Mouse (Mus musculus) neural tube, embryonic 13.5 days (tissue): ENCODE measurements around the gene Barx1. TPM values are rescaled to one million over a fixed set of nuclear protein-coding genes. Genes with fewer than 3 reads are reported as not detected.

Experiments used
- ATAC-seq: fragments of 200-750 bp; cut with Nextera tagmentation; 2 replicates; pipeline ENCODE4 v1.8.0; 2017; ENCODE audit warnings: low read depth, mild to moderate bottlenecking, moderate TSS enrichment, moderate library complexity
- H3K27ac ChIP-seq: fragments of 300-500 bp; sonication (generic); replicated peaks from 2 replicates; pipeline ENCODE4 v1.5.1; 2015; ENCODE audit warnings: moderate library complexity, mild to moderate bottlenecking, inconsistent platforms
- H3K27me3 ChIP-seq: fragments of 300-500 bp; sonication (generic); 2 replicates; pipeline ENCODE4 v1.6.1; 2015; ENCODE audit warnings: mild to moderate bottlenecking, inconsistent platforms
- H3K36me3 ChIP-seq: fragments of 300-500 bp; sonication (generic); 2 replicates; pipeline ENCODE4 v1.6.1; 2015; ENCODE audit warnings: mild to moderate bottlenecking, inconsistent platforms
- H3K4me1 ChIP-seq: fragments of 300-500 bp; sonication (generic); replicated peaks from 2 replicates; pipeline ENCODE4 v1.6.1; 2015; ENCODE audit warnings: inconsistent platforms
- H3K4me2 ChIP-seq: fragments of 300-500 bp; sonication (generic); 2 replicates; pipeline ENCODE4 v1.6.1; 2015; ENCODE audit warnings: inconsistent platforms, mild to moderate bottlenecking, moderate library complexity
- H3K4me3 ChIP-seq: fragments of 300-500 bp; sonication (generic); 2 replicates; pipeline ENCODE4 v1.5.1; 2015; ENCODE audit warnings: mild to moderate bottlenecking, inconsistent platforms
- H3K9ac ChIP-seq: fragments of 300-500 bp; sonication (generic); 2 replicates; pipeline ENCODE4 v1.6.1; 2015; ENCODE audit warnings: moderate library complexity, mild to moderate bottlenecking, inconsistent platforms
- H3K9me3 ChIP-seq: fragments of 300-500 bp; sonication (generic); 2 replicates; pipeline ENCODE4 v1.6.1; 2016; ENCODE audit warnings: inconsistent platforms
- WGBS: fragments of 180-500 bp; shearing (Covaris S2); methylation state at CpG from one replicate; pipeline ENCODE4 v1.1.7; 2015; 5-methylcytosine and 5-hydroxymethylcytosine counted together
- polyA plus RNA-seq: library from polyadenylated mRNA; unstranded; fragments of >200 nt; fragmentation: Nextera tagmentation; extraction: Ambion mirVana; gene quantifications from 2 replicates; pipeline ENCODE4 v1.2.1, GENCODE M21; 2015

The Barx1 gene
- polyA plus RNA-seq, result 0.18 TPM in 1 of 2 replicates, not detected in the other

DNA sequence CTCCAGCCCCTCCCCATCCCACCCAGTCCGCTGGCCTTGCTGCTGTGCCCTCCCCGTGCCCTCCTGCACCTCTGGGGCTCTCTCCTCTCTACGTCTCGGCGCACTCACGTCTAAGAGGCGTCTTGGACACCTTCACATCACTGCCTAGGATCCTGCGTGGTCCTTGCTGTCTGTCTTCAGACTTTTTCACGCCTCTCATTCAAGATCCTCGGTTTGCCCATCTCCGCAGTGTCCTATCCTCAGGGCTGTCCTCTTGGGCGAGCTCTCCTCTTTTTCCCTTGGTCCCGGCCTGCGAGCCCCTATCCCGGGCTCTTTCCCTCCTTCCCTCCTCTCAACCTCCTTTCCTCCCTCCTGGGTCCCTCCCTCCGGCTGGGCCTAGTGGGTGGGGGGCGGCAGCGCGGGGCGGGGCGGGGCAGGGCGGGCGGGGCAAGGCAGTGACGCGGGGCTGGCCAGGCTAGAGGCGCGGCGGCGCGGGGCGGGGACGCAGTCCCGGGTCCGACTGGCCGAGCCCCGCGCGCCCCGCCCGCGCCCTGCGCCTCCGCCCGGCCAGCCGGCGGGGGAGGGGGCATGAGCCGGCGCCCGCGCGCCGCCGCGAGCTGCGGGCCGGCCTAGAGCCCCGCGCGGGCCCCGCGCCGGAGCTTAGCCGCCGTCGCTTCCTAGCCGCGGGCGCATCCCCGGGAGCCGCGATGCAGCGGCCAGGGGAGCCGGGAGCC is at the start of gene Barx1:
Barx1 (plus strand) TSS at position 568 of the 713 bp plus-strand sequence.
- H3K4me3 ChIP-seq, result peak within 1 kb of the TSS; percentile 35
- H3K36me3 ChIP-seq, result no peaks in the 10 kb centered on the region
- no peak for ATAC-seq
- H3K4me2 ChIP-seq, result peak within 1 kb of the TSS; percentile 55
- H3K9ac ChIP-seq, result peak within 1 kb of the TSS; percentile 56
- peaks cover 100% of the 10 kb centered on the region for H3K27me3 ChIP-seq
- WGBS, result 1% methylated on average over 53 of the region's 73 CpGs
- peaks cover 27% of the 10 kb centered on the region for H3K4me1 ChIP-seq
- H3K27ac ChIP-seq, result no peak within 1 kb of the TSS
- no peaks in the 10 kb centered on the region for H3K9me3 ChIP-seq

DNA sequence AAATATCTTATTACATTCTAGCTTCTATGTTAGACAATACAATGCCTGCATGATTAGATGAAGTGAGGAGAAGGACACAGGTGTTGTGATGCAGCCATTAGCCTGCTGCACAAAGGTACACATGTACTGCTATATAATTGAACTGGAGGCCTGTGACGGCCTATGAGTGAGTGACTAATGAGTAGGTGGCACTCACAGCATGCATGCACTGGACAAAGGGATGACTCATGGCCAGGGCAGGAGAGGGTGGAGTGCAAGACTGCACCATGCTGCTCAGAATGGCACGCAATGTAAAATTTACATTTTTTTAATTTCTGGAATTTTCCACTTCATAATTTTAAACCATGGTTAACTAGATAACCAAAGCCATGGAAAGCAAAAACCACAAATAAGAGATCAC is 48.3 kb upstream of the Barx1 start:
- H3K4me3 ChIP-seq, result no peak overlapping the region
- peaks cover 11% of the 10 kb centered on the region; the same call in 1 of the 2 replicates for H3K9me3 ChIP-seq
- H3K27me3 ChIP-seq, result no peaks in the 10 kb centered on the region
- H3K36me3 ChIP-seq, result peaks cover 5% of the 10 kb centered on the region; the same call in 1 of the 2 replicates
- no peak overlapping the region for H3K9ac ChIP-seq
- H3K27ac ChIP-seq, result no peak overlapping the region
- peaks cover 3% of the 10 kb centered on the region for H3K4me1 ChIP-seq
- WGBS, result 84% methylated on average over 2 of the region's 2 CpGs
- no peak for ATAC-seq
- no peak overlapping the region for H3K4me2 ChIP-seq

DNA sequence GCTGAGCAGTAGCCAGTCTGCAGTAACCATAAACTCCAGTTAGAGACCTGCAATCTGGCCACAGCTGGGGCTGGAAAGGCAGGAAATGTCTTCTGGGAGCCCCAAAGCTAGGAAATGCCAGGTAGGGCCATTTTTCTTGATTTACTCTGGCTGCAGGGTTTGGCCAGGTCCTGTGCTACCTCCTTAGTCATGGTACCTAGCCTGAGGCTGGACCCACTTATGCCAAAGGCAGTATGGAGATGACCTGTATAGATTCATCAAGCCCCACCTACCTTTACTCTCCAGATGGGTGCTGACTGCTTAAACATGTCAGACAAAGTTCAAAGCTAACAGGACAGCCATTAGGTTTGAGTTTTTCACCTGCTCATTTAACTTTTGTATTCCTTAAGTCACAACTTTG is 45.0 kb upstream of the Barx1 start:
- Histone ChIP-seq H3K4me2 (no peak overlapping the region), H3K27me3 (no peaks in the 10 kb centered on the region), H3K9ac (no peak overlapping the region; the same call in 1 of the 2 replicates), H3K4me1 (no peaks in the 10 kb centered on the region; the same call in 1 of the 2 replicates), H3K36me3 (peaks cover 5% of the 10 kb centered on the region; the same call in 1 of the 2 replicates), H3K27ac (no peak overlapping the region), H3K4me3 (no peak overlapping the region), H3K9me3 (peaks cover 11% of the 10 kb centered on the region; the same call in 1 of the 2 replicates)
- no peak for ATAC-seq

DNA sequence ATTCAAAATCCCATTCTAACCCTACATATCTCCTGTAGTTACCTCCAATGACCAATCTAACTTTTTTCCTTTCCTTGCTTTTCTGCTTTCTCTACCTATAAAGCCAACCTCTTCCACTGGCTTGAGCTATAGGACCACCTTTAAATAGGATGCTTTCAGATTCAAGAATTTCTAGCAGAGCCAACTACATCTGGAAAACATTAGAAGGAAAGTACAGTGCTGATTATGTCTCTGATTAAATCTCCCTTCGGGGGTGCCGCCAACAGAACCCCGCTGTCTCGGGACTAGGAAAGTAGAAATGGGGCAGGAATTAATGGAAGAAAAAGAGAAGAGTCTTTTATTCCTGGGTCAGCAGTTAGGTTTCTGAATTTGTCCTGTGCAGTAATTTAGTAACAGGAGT is 43.9 kb upstream of the Barx1 start:
- Histone ChIP-seq H3K4me1 (peaks cover under 1% of the 10 kb centered on the region; the same call in 1 of the 2 replicates), H3K36me3 (peaks cover 5% of the 10 kb centered on the region; the same call in 1 of the 2 replicates), H3K9me3 (peaks cover 11% of the 10 kb centered on the region; the same call in 1 of the 2 replicates), H3K27ac (no peak overlapping the region), H3K9ac (no peak overlapping the region), H3K4me2 (no peak overlapping the region), H3K4me3 (no peak overlapping the region), H3K27me3 (no peaks in the 10 kb centered on the region)
- WGBS, result 84% methylated on average over 4 of the region's 4 CpGs
- no peak for ATAC-seq

DNA sequence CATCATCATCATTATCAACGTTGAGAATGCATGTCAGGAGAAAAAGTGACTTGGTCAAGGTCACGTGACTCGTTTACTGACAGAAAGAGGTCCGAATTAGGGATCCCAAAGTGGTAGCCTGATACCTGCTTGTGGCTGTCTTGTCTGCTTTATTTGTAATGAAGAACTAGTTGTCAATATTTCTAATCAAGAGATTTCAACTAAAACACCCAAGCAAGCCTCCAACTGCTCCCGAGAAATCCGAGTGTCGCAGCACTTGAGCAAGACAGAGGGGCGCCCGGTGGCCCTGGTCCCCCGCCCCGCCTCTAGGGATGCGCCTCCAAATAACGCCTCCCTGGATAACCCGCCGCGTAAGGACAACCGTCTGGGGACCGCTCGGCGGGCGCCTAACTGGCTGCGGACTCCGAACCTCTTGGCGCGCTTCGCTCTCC is 37.8 kb upstream of the Barx1 start:
- no peaks in the 10 kb centered on the region for H3K27me3 ChIP-seq
- H3K4me2 ChIP-seq, result peak overlapping the region; percentile 73
- H3K36me3 ChIP-seq, result no peaks in the 10 kb centered on the region
- peak overlapping the region; percentile 93 for H3K9ac ChIP-seq
- no peaks in the 10 kb centered on the region for H3K9me3 ChIP-seq
- peaks cover 11% of the 10 kb centered on the region for H3K4me1 ChIP-seq
- ATAC-seq, result no peak; the same call in 1 of the 2 replicates
- 2% methylated on average over 26 of the region's 26 CpGs for WGBS
- peak overlapping the region; percentile 94 for H3K27ac ChIP-seq
- H3K4me3 ChIP-seq, result peak overlapping the region; percentile 84

DNA sequence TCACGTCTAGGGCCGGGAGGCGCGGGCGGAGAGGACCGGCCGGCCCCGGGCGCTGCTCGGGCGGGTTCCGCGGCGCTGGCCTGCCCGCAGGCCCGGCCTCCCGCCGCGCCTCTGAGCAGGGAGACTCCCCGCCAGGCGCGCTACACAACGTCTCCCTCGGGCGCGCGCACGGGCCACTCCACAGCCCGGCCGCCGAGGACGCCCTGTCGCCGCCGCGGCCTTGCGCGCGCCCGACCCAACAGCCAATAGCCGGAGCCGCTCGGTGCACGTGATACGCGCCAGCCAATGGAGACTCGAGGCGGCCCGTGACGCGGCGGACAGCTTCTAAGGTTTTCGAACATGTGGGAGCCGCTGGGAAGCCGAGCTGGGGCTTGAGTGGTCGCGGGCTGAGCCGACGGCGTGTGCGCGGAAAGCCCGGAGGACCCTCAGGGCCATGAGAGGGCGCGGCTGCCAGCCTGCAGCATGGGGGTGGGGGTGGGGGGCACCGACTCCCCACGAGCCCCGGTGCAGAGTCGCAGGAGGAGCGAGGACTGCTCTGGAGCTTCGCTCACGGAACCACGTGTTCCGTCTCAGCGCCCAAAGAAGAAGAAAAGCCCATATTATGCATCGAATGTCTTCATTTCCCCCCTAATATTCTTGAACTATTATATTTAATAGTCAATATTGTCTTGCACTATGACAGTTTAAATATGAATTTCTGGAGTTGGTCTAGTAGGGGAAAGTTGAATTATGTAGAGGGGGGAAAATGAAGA is 37.2 kb upstream of the Barx1 start, which contains the start of gene Ptpdc1:
Ptpdc1 (minus strand) TSS at position 232 of the 752 bp plus-strand sequence.
- no peaks in the 10 kb centered on the region for H3K36me3 ChIP-seq
- H3K27me3 ChIP-seq, result no peaks in the 10 kb centered on the region
- peak; percentile 99 for ATAC-seq
- H3K27ac ChIP-seq, result peak within 1 kb of the TSS; percentile 94
- H3K4me3 ChIP-seq, result peak within 1 kb of the TSS; percentile 84
- H3K9ac ChIP-seq, result peak within 1 kb of the TSS; percentile 93
- H3K4me1 ChIP-seq, result peaks cover 11% of the 10 kb centered on the region
- peak within 1 kb of the TSS; percentile 73 for H3K4me2 ChIP-seq
- no peaks in the 10 kb centered on the region for H3K9me3 ChIP-seq
- WGBS, result 2% methylated on average over 64 of the region's 76 CpGs

DNA sequence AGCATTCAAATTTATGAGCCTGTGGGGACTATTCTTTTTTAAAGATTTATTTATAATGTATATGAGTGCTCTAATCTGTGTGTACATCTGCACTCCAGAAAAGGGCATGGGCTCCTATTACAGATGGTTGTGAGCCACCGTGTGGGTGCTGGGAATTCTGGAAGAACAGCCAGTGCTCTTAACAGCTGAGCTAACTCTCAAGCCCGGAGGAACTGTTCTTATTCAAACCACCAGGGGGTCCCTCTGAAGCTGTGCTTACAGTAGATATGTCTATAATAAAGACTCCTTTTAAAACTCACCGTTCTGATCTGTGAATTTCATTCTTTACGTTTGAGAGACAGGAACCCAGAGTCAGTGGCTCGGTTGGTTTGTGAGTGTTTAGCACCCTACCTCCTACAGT is 31.1 kb upstream of the Barx1 start:
- Histone ChIP-seq H3K4me1 (no peaks in the 10 kb centered on the region), H3K9me3 (no peaks in the 10 kb centered on the region), H3K27ac (no peak overlapping the region), H3K36me3 (no peaks in the 10 kb centered on the region), H3K9ac (no peak overlapping the region), H3K4me2 (no peak overlapping the region), H3K4me3 (no peak overlapping the region), H3K27me3 (no peaks in the 10 kb centered on the region)
- no peak for ATAC-seq
- 78% methylated on average over 5 of the region's 5 CpGs for WGBS

DNA sequence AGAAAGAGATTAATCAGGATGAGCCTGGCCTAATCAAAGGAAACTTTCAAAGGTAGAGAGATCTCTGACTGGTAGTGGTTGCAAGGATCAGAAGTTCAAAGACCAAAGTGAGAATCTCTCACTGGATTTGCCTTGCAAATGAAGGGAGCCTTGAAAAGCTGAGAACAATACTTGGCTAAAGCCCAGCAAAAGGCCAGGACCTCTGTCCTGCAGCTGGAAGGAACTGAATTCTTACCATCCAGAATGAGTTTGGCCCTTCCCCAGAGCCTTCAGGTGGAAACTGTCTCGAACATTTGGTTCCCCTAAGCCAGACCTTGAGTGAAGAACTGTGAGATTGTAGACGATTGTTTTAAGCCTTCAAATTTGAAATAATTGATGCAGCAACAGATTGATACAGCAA is 25.1 kb upstream of the Barx1 start:
- Histone ChIP-seq H3K4me2 (no peak overlapping the region), H3K27me3 (no peaks in the 10 kb centered on the region), H3K4me1 (no peaks in the 10 kb centered on the region), H3K4me3 (no peak overlapping the region), H3K9ac (no peak overlapping the region), H3K9me3 (no peaks in the 10 kb centered on the region), H3K36me3 (no peaks in the 10 kb centered on the region), H3K27ac (no peak overlapping the region)
- ATAC-seq, result no peak
- 35% methylated on average over 2 of the region's 2 CpGs for WGBS

DNA sequence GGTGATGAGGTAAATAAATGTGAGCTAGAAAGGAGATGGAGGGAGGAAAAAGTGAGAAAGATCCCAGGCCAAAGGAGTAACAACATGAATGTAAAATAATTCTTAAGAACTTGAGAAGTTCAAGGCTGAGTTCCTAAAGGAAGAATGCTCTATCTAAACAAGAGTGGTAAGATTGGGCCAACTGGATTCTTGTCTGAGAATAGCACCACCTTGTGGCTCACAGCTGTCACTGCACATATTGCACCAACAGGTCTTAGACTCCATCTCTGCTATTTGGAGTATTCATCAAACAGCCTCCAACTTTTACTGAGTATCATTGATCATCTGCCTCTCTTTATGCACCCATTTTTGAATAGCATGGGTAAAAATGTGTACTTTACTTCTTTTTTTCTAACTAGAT is 23.2 kb upstream of the Barx1 start:
- Histone ChIP-seq H3K4me2 (no peak overlapping the region), H3K9ac (no peak overlapping the region), H3K4me1 (no peaks in the 10 kb centered on the region), H3K9me3 (no peaks in the 10 kb centered on the region), H3K27ac (no peak overlapping the region), H3K27me3 (no peaks in the 10 kb centered on the region), H3K4me3 (no peak overlapping the region), H3K36me3 (no peaks in the 10 kb centered on the region)
- peak; percentile 56 for ATAC-seq

DNA sequence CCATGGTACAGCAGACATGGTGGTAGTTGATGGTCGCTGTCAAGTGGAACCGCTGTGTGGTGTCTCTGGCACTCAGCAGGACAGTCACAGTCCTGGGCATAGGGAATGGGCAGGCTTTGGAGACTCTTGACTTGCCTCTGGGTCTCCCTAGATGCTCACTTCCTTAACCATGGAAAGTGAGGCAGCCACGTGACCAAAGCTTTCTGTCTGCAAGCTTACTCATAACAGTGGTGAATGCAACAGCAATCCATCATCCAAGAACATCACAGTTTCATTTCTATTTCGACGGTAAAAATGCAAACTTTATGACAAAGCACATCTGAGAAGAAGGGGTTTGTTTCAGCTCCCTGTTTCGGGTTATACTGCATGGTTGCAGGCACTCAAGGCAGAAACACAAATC is 19.7 kb upstream of the Barx1 start:
- no peaks in the 10 kb centered on the region for H3K27me3 ChIP-seq
- no peak overlapping the region for H3K9ac ChIP-seq
- H3K9me3 ChIP-seq, result no peaks in the 10 kb centered on the region
- no peak for ATAC-seq
- H3K4me1 ChIP-seq, result no peaks in the 10 kb centered on the region
- 87% methylated on average over 6 of the region's 6 CpGs for WGBS
- no peaks in the 10 kb centered on the region for H3K36me3 ChIP-seq
- H3K4me3 ChIP-seq, result no peak overlapping the region
- no peak overlapping the region for H3K4me2 ChIP-seq
- no peak overlapping the region for H3K27ac ChIP-seq

DNA sequence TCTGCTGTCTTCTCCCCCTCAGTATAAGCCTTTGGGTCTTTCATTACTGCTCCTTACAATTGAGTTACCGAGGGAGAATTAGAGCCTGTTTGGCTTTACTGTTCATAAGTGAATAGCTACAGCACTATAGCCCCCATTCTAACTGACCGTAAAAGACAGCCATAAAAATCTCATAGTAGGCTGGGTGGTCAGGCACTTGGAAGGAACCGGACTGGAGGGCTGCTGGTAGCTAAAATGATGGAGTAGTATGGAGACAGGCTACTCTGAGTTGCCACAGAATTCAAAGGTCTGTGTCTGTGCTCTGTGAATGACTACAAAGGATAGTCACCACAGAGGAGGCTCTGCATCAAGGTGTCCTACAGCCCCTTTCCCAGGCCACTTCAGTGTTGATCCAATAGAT is 18.8 kb upstream of the Barx1 start:
- no peak overlapping the region for H3K4me2 ChIP-seq
- H3K27me3 ChIP-seq, result no peaks in the 10 kb centered on the region
- H3K27ac ChIP-seq, result no peak overlapping the region
- H3K9ac ChIP-seq, result no peak overlapping the region
- no peaks in the 10 kb centered on the region for H3K9me3 ChIP-seq
- 12% methylated on average over 3 of the region's 3 CpGs for WGBS
- no peak overlapping the region for H3K4me3 ChIP-seq
- H3K4me1 ChIP-seq, result no peaks in the 10 kb centered on the region
- no peaks in the 10 kb centered on the region for H3K36me3 ChIP-seq
- ATAC-seq, result no peak

DNA sequence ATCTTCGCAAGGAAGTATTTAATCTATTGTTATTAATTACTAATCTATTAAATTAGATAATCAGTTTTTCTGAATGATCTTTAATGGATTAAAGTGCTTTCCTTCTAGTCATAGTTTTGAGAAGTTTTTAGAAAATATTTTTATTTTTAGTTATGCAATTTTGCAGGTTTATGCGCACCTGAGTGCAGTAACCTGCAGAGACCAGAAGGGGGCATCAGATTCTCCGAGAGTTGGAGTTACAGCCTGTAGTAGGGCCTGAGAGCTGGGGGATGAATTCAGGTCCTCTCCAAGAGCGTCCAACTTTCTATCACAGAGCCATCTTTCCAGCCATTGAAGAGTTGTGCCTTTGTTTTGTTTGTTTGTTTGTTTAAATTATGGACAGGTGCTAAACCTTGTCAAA is 16.1 kb upstream of the Barx1 start:
- Histone ChIP-seq H3K36me3 (no peaks in the 10 kb centered on the region), H3K9ac (no peak overlapping the region), H3K27me3 (no peaks in the 10 kb centered on the region), H3K4me2 (no peak overlapping the region), H3K27ac (no peak overlapping the region), H3K4me1 (no peaks in the 10 kb centered on the region), H3K9me3 (no peaks in the 10 kb centered on the region), H3K4me3 (no peak overlapping the region)
- 86% methylated on average over 4 of the region's 4 CpGs for WGBS
- ATAC-seq, result no peak
